Mouse (Mus musculus): ENCODE measurements around the gene Smpd1.
A peak's percentile ranks its signal among the peaks of the same experiment; 100 is the strongest.

Smpd1 gene

DNA sequence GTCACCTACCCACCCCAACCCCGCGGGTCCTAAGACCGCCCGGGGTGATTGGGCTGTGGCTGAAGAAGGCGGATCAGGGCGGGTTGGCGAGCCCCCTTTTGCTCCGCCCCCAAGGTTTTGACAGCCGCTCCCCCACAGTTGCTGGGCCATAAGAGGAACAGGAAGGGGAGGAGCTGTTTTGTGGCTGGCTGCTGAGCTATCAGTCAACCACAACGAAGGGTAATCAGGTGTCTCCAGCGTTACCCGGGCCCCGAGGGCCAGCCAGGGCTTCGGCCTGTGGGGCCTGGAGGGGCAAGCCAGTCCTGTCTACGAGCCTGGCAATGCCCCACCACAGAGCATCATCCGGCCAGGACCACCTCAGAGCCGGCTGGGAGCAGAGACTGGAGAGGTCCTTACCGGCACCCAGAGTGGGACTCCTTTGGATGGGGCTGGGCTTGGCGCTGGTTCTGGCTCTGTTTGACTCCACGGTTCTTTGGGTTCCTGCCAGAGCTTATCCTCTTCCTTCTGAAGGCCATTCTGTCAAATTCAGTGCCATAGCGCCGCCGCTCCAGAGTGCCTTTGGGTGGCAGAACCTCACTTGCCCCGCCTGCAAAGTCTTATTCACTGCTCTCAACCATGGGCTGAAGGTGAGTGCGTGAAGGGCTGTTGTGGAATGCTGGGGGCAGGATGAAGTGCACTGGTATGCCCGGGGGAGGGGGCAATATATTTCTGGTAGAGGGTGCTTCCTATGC, at the start of gene Smpd1:
Gene Smpd1, plus strand, starts transcription at position 149 of the 731 bp plus-strand sequence.
- peak; percentile 89 for DNase-seq (ENCODE audit: low read depth, low spot score)

DNA sequence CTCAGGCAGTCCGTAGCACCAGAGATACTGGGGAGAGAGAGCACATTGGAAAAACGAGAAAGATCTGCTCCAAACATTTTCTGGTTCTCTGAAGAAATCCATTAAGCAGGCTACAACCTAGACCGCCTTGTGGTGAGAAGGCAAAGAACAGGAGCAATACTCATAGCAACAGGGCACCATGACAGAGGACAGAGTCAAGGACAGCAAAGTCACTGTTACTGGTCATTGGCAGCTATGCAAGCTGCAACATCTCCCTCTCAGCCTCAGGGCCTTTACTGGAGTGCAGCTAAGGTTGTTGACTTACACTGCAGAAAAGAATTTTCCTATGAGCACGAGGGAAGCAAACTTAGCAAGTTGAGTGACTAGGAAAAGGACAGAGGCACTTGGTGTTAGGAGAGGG, 46.9 kb upstream of the Smpd1 start:
- DNase-seq (ENCODE audit: low read depth, low spot score): no peak

DNA sequence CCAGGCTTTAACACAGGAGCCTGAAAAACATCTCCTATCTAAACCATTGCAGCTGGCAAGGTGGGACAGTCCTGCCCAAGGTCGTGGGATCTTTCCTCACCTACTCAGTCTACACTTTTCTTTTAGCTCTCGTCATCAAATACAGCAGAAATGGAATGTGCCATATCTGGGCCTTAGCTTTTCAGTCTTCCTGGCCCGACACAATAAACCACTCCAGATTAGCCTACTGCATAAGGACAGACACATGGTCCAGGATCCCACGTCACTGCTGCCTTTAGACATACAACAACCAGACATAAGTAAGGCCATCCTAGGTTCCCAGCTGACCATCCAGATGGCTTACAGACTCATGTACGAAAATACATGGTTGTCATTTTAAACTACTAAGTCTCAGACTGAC, 44.0 kb upstream of the Smpd1 start:
- DNase-seq (ENCODE audit: low read depth, low spot score): no peak

DNA sequence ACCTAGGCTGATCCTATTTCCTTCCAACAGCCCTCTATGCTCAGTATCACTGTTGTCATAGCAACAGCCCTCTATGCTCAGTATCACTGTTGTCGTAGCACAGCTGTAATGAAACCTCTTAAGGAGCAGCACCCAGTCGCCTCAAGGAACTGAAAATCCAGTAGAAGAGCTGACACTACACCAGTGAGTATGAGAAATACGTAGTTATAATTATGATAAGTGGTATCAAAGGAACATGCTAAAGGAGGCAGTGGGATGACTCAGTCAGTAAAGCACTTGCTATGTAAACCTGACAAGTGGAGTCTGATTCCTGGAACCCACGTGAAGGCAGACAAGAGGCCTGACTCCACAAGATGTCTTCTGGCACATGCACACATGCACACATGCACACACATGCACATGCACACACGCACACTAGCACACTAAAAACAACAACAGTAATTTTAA, 40.3 kb upstream of the Smpd1 start:
- DNase-seq (ENCODE audit: low read depth, low spot score): no peak

DNA sequence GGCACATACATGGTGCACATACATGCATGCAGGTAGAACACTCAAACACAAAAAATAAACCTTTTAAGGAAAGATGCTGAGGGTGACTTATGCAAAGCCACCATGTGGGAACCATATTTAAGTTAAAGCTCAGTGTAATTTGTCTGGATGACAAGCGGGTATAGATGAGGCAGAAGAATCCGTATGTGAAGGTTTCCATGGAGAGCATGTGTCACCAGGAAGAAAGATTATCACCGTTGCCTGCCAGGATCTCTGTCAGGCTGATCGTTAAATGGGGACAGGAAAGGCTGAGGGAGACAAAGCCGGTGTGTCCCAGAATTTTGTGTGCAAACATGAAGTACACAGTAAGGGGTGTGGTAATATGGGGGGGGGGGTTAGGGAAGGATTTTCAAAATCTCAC, 39.6 kb upstream of the Smpd1 start:
- no peak for DNase-seq (ENCODE audit: low read depth, low spot score)

DNA sequence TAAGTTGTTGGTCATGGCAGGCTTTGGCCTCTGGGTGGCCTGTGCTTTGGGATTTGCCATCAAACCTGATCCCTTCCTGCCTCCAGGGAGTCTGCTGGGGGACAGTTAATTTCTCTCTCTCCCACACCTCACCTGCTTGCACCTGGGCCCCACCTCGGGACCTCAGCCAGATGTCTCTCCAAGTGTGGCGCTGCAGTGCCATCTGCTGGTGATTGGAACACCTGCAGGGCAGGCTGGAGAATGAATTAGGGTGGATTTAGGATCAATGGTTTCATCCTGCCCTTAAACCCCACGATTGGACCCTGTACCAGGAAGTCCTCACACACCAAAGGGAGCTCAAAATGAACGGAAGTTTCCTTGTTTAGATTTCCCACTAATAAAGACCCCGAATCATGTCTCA, 39.0 kb upstream of the Smpd1 start:
- peak; percentile 80 for DNase-seq (ENCODE audit: low read depth, low spot score)

DNA sequence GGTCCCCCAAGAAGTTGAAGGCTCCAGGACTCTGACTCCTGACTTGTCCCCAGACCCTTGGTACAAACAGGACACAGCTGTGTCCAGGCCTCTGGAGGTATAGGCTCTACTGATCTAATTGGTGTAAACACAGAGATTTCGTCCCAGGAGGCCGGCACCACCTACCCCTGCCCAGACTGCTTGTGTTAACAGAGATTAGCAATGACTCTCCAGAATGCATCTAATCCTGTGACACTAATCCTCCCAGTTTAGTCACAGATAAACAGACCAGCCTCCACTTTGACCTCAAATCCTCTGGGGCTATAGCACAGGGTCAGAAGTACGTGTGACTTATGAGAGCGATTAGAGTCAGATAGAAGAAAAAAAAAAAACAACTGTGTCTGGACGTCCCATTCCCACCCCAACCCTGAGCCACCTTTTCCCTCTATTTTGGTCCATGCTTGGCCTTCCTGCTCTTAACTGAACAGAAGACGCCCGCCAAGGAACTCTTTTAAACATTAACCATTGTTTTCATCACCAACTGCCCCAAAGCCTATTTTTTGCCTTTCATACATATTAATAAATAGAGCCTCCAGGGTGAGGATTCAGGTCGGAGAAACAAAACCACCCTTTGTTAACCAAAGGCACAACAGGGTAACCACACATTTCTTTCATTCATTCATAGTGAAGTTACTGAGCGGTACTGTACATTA, 37.3 kb upstream of the Smpd1 start:
- DNase-seq (ENCODE audit: low read depth, low spot score): no peak

DNA sequence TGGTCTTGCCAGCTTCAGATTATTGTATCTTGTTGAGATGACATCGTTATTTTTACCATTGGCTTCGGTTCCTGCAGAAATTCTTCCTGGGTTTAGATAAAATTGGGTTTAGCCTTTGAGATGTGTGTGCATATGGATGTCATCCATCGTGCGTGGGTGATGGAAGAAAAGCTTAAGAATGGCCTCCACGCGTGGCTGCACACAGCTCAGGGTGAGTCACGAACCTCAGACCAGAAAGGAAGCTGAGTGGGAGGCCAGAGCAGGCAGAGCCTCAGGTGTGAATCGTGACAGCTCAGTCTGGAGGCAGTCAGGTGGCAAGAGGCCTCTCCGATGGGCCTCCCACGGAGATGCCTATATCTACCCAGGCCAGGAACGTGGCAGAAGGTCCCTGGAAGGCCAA, 34.8 kb upstream of the Smpd1 start:
- DNase-seq (ENCODE audit: low read depth, low spot score): no peak

DNA sequence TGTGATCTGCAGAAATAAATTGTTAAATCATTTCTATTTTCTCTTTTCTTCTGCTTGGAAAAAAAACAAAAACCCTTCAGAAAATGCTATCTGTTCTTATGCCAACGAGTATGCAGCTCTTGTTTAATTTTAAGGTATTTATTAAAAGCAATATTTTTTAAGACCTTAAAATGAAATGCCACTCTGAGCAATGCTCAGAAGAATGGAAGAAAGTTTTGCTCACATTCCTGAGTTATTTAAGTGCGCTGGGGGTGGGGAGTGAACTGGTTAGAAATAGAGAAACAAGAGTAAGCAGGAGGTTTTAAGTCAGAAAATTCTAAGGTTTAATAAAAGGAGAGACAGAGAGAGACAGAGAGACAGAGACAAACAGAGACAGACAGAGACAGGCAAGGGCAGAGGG, 34.4 kb upstream of the Smpd1 start:
- no peak for DNase-seq (ENCODE audit: low read depth, low spot score)

DNA sequence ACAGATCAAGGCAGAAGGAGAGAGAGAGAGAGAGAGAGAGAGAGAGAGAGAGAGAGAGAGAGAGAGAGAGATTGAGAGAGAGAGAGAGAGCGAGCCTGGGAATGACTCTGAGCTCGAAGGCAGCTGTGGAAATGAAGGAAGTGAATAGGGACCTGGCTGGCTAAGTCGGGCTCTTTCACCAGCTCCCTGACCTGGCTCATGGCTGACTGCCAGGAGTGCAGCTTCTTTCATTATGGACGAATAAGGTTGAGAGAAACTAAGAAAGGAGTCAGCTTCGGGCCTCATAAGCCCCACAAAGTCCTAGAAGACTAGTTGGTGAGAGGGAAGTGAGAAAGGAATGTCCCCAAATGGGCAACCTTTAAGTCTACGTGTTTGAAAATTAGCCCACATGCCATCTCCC, 34.0 kb upstream of the Smpd1 start:
- DNase-seq (ENCODE audit: low read depth, low spot score): no peak

DNA sequence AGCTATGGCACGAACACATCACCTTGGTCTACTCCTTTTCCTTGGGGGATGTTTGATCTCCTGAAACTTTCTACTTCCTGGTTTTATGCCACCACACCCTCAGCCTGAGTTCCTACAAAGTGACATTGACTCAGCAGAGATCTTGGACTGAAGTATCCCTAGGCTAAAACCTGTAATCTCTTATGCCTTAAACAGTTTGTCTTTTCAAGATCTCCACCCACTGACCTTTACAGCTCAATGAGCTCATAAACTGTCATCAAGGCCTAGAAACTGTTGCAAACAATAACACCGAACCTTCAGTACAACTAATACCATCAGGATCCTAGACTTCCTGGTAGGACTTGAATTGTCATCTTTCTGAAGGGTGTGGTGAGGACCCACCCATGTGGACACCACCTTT, 29.9 kb upstream of the Smpd1 start:
- DNase-seq (ENCODE audit: low read depth, low spot score): no peak

DNA sequence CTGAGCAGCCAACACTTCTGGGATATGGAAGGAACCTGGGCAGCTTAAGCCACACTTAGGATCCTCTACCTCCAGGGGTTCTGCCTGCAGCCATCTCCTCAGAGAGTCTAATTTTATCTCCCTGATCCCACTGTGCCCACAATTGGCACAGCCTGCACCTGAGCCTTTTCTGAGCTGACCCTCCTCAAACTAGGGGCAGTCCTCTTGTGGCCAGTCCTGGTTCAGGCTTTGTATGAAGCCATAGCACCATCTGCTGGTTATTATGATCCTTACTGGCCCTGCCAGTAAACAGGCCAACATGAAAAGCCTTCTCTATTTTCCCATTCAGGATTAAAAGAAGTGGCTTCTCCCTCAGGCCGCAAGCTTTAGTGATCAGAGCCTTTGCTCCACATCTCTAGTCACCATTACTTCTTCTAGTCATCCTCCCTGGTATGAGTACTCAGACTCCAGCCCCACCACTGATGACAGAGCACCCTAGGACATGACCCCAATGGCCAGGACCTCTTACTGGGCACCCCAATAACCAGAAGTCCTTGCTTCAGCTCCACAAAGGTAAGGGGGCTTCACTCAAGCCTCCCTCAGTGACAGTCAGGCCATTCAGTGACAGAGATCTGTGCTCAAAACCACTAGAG, 26.7 kb upstream of the Smpd1 start:
- peak; percentile 31 for DNase-seq (ENCODE audit: low read depth, low spot score)

DNA sequence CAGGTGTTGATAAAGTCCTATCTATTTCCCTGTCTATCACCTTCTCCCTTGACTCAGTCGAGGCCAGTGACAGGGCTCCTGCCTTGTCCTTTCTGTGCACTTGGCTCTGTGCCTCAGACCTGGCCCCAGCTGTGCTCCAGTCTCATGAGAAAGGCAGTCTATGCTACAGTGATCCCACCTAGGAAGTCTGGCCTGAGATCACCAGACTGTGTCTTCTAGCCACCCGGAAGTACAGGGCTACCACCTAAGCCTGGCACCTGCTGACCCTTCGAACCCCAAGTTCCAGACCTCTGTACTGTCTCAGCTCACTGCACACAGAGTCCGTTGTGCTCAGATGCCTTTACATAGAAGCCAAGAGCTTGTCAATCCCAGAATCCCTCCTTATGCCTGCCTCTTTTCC, 26.1 kb upstream of the Smpd1 start:
- no peak for DNase-seq (ENCODE audit: low read depth, low spot score)

DNA sequence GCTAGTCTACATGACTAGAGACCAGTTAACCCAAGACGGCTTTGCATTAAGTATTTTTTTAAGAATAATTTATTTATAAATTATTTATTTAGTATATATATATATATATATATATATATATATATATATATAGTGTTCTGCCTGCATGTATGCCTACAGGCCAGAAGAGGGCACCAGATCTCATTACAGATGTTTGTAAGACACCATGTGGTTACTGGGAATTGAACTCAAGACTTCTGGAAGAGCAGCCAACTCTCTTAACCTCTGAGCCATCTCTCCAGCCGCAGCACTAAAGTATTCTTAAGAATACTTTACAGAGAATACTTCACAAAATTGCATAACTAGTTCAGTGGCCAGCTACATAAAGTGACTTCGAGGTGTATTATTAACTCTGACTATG, 20.0 kb upstream of the Smpd1 start:
- DNase-seq (ENCODE audit: low read depth, low spot score): peak; percentile 43

DNA sequence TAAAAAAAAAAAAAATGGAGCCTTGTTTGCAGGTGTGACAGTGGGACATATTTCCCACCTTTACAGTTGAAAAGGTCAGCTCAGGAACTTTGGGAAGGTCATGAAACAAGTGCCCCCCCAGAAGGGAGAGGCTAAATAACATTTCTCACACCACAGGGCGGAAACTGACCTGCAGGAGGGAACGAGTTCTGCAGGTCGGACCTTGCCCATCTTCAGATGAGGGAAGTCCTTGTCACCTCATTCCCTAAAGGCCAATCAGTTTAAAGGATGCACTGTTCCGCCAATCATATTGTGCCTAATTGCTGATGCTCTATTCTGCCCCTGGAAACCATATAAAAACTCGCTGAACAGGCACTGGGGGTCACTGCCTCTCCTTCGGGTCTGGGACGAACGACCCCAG, 8.2 kb upstream of the Smpd1 start:
- DNase-seq (ENCODE audit: low read depth, low spot score): no peak

DNA sequence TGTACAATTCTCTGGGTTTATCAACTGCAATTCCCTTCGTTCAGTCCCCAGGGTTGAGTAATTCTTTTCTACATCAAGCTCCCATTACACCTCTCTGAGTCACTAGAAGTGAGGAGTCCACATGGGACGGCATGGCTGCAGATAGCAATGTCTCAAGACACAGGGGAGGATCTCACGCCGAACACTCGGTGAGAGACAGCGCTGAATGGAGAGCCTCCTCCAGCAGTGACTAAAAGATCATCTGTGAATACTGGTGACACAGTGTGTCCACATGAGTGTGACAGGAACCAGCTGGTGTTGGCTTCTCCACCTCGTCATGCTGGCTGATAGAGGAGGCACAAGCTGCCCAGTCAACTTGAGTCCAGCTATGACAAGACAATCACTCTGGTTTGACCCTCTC, 6.2 kb upstream of the Smpd1 start:
- no peak for DNase-seq (ENCODE audit: low read depth, low spot score)

DNA sequence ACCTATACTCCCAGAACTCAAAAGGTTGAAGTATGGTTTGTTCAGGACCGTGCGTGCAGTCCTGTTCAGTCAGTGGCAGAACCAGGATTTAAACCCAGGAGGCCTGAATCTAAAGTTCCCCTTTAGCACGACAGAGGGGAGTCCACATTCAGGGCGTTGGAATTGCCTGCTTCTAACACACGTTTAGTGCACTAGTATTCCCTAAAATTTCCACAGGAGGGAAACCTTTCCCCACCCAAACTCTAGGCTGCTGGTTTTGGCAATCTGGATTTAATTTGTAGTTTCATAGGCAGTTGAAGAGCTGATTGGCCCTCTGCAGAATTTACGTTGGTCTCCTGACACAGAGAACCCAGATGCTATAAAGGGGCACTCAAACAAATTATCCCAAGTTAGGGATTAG, 5.1 kb upstream of the Smpd1 start:
- no peak for DNase-seq (ENCODE audit: low read depth, low spot score)

DNA sequence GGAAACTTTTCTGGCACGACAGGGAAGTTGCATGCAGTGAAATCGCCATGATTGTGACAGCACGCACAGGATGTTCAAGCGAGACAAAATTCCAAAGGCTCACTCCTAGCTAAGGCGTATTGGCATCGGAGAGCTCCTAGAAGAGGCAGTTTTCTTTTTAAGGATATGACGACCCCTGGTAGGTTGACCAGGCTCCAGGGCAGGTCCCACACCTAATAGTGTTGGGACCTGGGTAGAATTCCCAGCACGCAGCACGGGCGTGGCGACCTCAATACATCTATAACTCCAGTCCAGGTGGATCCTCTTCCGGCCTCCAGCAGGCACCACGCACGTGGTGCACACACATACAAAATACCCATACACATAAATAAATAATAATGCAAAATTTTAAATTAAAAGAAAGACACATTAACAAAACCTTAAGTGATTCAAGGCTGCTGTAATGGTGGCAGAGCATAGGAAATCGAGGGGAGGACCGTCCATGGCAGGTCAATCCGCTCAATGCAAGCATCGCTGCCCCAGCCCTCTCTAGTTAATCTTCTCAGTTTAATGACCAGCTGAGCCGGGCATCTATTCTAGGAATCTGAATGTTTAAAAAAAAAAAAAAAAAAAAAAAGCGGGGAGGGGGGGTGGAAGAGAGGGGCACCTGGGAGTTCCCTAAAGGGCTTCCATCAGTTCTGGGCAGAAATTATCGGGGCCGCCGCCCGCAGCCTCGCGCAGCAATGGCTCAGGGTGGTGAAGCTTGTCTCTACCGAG, 526 bp upstream of the Smpd1 start:
- no peak for DNase-seq (ENCODE audit: low read depth, low spot score)

DNA sequence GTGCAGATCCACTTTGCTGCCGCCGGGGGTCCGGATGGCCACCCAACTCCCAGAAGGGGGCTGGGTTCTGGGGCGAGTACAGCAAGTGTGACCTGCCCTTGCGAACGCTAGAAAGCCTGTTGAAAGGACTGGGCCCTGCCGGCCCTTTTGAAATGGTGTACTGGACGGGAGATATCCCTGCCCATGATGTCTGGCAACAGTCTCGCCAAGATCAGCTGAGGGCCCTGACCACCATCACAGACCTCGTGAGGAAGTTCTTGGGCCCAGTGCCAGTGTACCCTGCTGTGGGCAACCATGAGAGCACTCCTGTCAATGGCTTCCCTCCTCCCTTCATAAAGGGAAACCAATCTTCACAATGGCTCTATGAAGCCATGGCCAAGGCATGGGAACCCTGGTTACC, 1.4 kb downstream of the Smpd1 start:
- DNase-seq (ENCODE audit: low read depth, low spot score): no peak

DNA sequence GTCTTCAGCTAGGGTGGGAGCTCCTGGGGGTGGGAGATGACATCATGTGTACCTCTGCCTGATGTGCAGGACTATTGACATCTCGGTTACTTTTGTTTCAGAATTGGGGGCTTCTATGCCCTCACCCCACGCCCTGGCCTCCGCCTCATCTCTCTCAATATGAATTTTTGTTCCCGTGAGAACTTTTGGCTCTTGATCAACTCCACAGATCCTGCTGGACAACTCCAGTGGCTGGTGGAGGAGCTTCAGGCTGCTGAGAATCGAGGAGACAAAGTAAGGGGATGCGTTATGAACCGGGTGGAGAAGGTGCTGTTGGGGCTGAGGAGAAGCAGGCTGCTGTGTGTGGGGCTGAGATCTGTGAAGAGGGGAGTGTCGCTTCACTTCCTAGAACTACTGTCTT, 2.2 kb downstream of the Smpd1 start:
- DNase-seq (ENCODE audit: low read depth, low spot score): no peak

DNA sequence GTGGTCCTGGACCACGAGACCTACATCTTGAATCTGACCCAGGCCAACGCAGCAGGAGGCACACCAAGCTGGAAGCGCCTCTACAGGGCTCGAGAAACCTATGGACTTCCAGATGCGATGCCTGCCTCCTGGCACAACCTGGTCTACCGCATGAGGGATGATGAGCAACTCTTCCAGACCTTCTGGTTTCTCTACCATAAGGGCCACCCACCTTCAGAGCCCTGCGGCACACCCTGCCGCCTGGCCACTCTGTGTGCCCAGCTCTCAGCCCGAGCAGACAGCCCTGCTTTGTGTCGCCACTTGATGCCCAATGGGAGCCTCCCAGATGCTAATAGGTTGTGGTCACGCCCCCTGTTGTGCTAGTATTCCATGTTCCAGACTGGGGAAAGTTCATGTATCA, 3.5 kb downstream of the Smpd1 start:
- DNase-seq (ENCODE audit: low read depth, low spot score): no peak

DNA sequence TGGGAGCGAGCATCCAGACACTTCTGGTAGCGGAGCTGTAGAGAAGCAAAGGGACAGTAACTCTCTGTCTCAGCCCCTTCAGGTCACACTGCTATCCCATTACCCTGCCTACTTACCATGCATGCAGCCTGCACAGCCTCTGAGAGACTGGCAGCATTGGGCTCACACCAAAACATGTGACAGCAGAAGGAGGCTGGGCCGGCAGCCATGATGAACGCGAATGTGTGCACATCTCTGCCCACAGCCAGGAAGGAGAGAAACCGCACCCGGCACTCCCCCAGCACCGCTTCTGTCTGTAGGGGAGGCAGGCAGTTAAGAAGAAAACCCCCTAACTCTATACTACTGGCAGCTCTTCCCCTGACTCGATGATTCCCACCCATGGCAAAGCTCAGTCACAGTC, 4.9 kb downstream of the Smpd1 start:
- no peak for DNase-seq (ENCODE audit: low read depth, low spot score)

Data from ZHBTc4 (cell line).